Mouse (Mus musculus) urinary bladder, postnatal 25 days (tissue): ENCODE results near the gene Olfr473.
"Not testable (repeated sequence)": the region's sequence is repeated elsewhere in the genome, so short reads cannot be mapped to it uniquely, and the experiment has no call there.

Experiments
- DNase-seq: peaks from one replicate; pipeline ENCODE4 v3.0.0; 2022; ENCODE audit warnings: low spot score

Olfr473 gene

DNA sequence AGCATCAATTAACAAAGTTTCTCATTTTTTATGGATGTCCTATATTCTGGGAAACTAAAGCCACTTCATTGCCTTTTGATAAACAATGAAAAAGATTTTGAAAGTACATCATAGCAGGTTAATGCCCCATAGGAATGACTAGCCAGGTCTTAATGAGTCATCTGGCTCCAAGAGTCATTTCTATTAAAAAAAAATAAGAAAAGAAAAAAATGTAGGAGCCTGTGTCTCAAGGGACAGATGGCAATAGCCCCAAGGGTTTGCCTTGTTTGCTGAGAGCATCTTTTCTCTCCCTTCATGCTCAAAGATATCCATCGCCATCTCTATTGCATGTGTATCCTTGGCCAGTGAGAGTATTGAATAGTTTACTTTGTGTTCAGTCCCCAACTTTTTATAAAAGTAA, at the start of gene Olfr473:
TSS of gene Olfr473 (plus strand) at position 301 of the 400 bp plus-strand sequence.
- no peak for DNase-seq

DNA sequence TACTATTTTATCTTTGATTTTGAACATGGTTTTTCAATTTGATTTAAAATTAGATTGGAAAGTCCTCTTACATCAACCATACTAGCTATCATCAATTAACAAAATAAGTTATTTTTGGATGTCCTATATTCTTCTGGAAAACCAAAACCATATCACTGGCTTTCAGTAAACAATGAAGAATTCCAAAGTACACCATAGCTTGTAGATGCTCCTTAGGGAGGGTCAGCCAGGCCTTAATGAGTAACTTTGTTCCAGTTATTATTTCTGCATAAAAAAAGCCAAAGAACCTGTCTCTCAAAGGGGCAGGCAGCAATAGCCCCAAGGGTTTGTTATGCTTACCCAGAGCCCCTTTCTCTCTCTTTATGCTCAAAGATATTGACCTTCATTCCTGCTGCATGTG, 32.6 kb upstream of the Olfr473 start, which contains the start of gene Olfr472:
TSS of gene Olfr472 (plus strand) at position 301 of the 400 bp plus-strand sequence.
- no peak for DNase-seq

- not testable (repeated sequence) for DNase-seq
Observed at GRCm38 (mm10) chr7:107952539-107952938, 22.3 kb downstream of the Olfr473 start.

- DNase-seq = no peak
Observed at GRCm38 (mm10) chr7:107954343-107954742, 24.1 kb downstream of the Olfr473 start, which contains the start of gene Olfr474. Gene Olfr474, plus strand, starts transcription at chr7:107954643.

DNA sequence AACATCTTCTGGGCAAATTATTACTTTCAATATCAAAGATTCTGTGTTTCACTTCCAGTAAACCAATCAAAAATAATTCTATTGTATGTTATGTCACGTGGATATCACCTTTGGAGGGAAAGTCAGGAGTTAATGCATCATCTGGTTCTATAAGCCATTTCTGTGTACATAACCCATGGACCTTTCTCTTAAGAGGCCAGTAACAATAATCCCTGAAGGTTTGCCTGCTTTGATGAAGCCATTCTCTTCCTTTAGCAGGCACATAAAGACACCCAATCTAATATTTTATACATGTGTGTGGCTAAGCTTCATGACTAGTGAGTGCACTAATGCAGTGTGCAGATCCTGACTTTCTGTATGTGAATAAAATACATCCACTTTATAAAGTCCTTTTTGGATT, 34.3 kb downstream of the Olfr473 start, which contains the start of gene Olfr476:
TSS of gene Olfr476 (plus strand) at position 301 of the 400 bp plus-strand sequence.
- no peak for DNase-seq
